Mouse (Mus musculus): ENCODE results near the gene Scube3. TPM values are rescaled to one million over a fixed set of nuclear protein-coding genes. Genes with fewer than 3 reads are reported as not detected.
A peak's percentile ranks its signal among the peaks of the same experiment; 100 is the strongest.

Gene Scube3
- polyA plus RNA-seq, 2 experiments: 10.5 to 31.6 TPM

DNA sequence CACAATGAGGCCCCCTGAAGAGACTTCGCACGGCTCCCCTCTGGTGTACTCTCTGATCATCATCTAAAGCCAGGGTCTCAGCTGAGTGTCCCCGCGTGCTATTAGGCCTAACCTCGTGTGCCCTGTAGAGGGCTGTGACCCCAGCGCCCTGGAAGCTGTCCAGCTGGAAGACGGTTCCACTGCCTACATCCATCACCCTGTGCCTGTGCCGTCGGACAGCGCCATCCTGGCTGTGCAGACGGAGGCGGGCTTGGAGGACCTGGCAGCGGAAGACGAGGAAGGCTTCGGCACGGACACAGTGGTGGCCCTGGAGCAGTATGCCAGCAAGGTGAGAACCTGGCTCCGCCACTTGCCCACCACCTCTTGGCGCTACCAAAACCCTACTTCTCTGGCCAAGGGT, 55.7 kb downstream of the Scube3 start:
- ATAC-seq (ENCODE audit: low FRiP score, low read depth) (no peak), DNase-seq (ENCODE audit: low spot score) (no peak)
- Histone ChIP-seq H3K4me3 (replicated peaks; ENCODE audit: low read length) (no peak overlapping the region), H3K27ac (replicated peaks; ENCODE audit: low read depth, low read length) (no peak overlapping the region), H3K4me2 (replicated peaks; ENCODE audit: low read depth, low read length, severe bottlenecking) (no peak overlapping the region), H3K9ac (ENCODE audit: low read depth, low read length, severe bottlenecking) (0 out of 2 replicates have a peak overlapping the region, but pooled peaks have one; percentile 14), H3K36me3 (ENCODE audit: control insufficient read depth, insufficient read depth, low read length) (peaks cover 79% of the 10 kb centered on the region), H3K9me3 (ENCODE audit: control insufficient read depth, low read length) (no peaks in the 10 kb centered on the region), H3K27me3 (ENCODE audit: control insufficient read depth, insufficient read depth, low read length) (no peaks in the 10 kb centered on the region), H3K4me1 (ENCODE audit: control insufficient read depth, insufficient read depth, low read length) (no peaks in the 10 kb centered on the region)
- TF ChIP-seq POLR2A (IDR thresholded peaks at IDR 0.05; ENCODE audit: borderline replicate concordance, extremely low read depth, insufficient read depth, insufficient read length): no peak
- 75% methylated on average over 18 of the region's 18 CpGs for WGBS

DNA sequence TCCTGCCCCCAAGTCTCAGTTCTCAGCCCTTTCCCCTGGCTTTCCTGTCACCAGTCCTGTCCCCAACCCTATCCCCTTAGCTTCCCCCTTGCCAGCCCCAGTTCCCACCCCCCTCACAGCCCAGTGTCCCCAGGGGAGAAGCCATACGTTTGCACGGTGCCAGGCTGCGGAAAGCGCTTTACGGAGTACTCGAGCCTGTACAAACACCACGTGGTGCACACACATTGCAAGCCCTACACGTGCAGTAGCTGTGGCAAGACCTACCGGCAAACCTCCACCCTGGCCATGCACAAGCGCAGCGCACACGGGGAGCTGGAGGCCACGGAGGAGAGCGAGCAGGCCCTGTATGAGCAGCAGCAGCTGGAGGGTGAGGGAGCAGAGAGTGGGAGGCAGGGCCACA, 60.0 kb downstream of the Scube3 start:
- DNase-seq (ENCODE audit: low spot score): no peak
- H3K4me2 ChIP-seq (replicated peaks; ENCODE audit: low read depth, low read length, severe bottlenecking): no peak overlapping the region
- H3K9ac ChIP-seq (ENCODE audit: low read depth, low read length, severe bottlenecking): no peak overlapping the region
- H3K9me3 ChIP-seq (ENCODE audit: control insufficient read depth, low read length): no peaks in the 10 kb centered on the region
- ATAC-seq (ENCODE audit: low FRiP score, low read depth): no peak
- no peak for TF ChIP-seq POLR2A (IDR thresholded peaks at IDR 0.05; ENCODE audit: borderline replicate concordance, extremely low read depth, insufficient read depth, insufficient read length)
- peaks cover 68% of the 10 kb centered on the region for H3K36me3 ChIP-seq (ENCODE audit: control insufficient read depth, insufficient read depth, low read length)
- no peak overlapping the region for H3K27ac ChIP-seq (replicated peaks; ENCODE audit: low read depth, low read length)
- 70% methylated on average over 14 of the region's 14 CpGs for WGBS
- H3K4me3 ChIP-seq (replicated peaks; ENCODE audit: low read length): no peak overlapping the region
- no peaks in the 10 kb centered on the region for H3K27me3 ChIP-seq (ENCODE audit: control insufficient read depth, insufficient read depth, low read length)
- peaks cover 2% of the 10 kb centered on the region; the same call in 1 of the 2 replicates for H3K4me1 ChIP-seq (ENCODE audit: control insufficient read depth, insufficient read depth, low read length)

DNA sequence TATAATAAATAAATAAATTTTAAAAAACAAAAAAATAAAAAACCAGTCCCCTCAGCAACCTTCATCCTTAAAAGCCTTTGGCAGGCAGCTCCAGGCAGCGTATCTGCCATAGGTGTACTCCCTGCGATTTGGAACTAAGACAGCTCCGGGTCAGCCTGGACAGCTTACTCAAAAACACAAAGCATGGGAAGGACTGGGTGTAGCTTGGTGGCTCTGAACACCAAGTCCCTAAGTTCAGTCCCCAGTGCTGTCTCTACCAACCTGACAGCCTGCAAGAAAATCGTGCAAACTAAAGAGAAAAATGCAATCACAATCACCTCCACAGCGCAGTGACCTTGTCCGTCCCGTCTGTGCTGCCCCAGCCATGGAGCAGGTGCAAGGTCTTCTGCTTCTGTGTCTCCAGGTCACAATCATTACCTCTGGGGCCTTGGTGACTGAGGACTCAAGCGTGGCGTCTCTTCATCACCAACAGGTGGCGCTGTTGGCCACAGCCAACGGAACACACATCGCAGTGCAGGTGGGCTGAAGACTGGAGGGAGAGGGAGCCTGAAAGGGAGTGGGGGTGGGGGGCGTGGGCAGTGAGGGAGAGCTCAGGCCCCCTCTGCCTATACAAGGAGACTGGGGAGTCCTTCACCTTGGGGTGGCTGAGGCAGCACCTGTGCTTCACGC, 62.2 kb downstream of the Scube3 start:
- Histone ChIP-seq H3K4me3 (replicated peaks; ENCODE audit: low read length) (no peak overlapping the region), H3K9ac (ENCODE audit: low read depth, low read length, severe bottlenecking) (no peak overlapping the region), H3K36me3 (ENCODE audit: control insufficient read depth, insufficient read depth, low read length) (peaks cover 53% of the 10 kb centered on the region), H3K4me2 (replicated peaks; ENCODE audit: low read depth, low read length, severe bottlenecking) (no peak overlapping the region), H3K27ac (replicated peaks; ENCODE audit: low read depth, low read length) (no peak overlapping the region), H3K9me3 (ENCODE audit: control insufficient read depth, low read length) (no peaks in the 10 kb centered on the region), H3K27me3 (ENCODE audit: control insufficient read depth, insufficient read depth, low read length) (no peaks in the 10 kb centered on the region), H3K4me1 (ENCODE audit: control insufficient read depth, insufficient read depth, low read length) (peaks cover 20% of the 10 kb centered on the region)
- 37% methylated on average over 14 of the region's 14 CpGs for WGBS
- ATAC-seq (ENCODE audit: low FRiP score, low read depth) (no peak), DNase-seq (ENCODE audit: low spot score) (no peak)
- no peak for TF ChIP-seq POLR2A (IDR thresholded peaks at IDR 0.05; ENCODE audit: borderline replicate concordance, extremely low read depth, insufficient read depth, insufficient read length)

DNA sequence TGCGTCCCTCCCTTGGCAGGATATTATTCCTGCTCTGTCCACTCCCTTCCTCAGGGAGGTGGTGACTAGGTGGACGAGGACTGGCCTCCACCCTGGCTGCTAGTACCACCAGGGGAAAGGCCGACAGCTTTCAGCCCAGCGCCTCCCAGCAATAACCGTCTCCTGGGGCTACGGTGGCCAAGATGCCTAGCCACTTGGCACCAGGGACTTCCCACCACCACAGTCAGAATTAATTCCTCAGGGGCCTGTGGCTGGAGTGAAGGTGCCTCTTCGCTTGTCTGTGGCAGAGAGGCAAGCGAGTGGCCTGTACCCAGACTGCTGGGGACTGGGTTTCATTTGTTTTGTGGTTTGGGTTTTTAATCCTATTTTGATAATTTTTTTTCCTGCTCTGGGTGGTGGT, 63.5 kb downstream of the Scube3 start:
- peaks cover 21% of the 10 kb centered on the region for H3K4me1 ChIP-seq (ENCODE audit: control insufficient read depth, insufficient read depth, low read length)
- H3K36me3 ChIP-seq (ENCODE audit: control insufficient read depth, insufficient read depth, low read length): peaks cover 45% of the 10 kb centered on the region
- H3K4me3 ChIP-seq (replicated peaks; ENCODE audit: low read length): no peak overlapping the region
- TF ChIP-seq POLR2A (IDR thresholded peaks at IDR 0.05; ENCODE audit: borderline replicate concordance, extremely low read depth, insufficient read depth, insufficient read length): no peak
- H3K9me3 ChIP-seq (ENCODE audit: control insufficient read depth, low read length): no peaks in the 10 kb centered on the region
- H3K9ac ChIP-seq (ENCODE audit: low read depth, low read length, severe bottlenecking): no peak overlapping the region
- H3K27ac ChIP-seq (replicated peaks; ENCODE audit: low read depth, low read length): no peak overlapping the region
- no peak for ATAC-seq (ENCODE audit: low FRiP score, low read depth)
- DNase-seq (ENCODE audit: low spot score): no peak
- 85% methylated on average over 8 of the region's 8 CpGs for WGBS
- H3K4me2 ChIP-seq (replicated peaks; ENCODE audit: low read depth, low read length, severe bottlenecking): no peak overlapping the region
- no peaks in the 10 kb centered on the region for H3K27me3 ChIP-seq (ENCODE audit: control insufficient read depth, insufficient read depth, low read length)

DNA sequence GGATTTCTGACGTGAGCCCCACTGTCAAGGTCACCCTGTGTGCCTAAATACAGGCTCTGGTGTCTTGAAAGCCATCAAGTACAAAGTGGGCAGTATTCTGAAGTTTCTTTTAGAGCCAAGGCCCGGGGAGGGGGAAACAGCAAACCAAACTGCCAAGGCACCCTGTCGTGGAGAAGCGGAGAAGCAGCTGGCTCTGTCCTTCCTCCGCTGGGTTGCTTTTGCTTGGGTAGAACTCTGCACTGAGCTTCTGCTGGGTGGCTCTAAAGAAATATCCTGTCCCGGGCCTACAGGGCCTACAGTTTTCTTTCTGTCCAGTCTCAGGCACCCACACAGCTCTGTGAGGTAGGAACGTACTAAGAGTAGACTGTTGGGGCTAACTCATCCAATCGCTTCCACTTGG, 65.2 kb downstream of the Scube3 start:
- Histone ChIP-seq H3K36me3 (ENCODE audit: control insufficient read depth, insufficient read depth, low read length) (peaks cover 30% of the 10 kb centered on the region), H3K27me3 (ENCODE audit: control insufficient read depth, insufficient read depth, low read length) (no peaks in the 10 kb centered on the region), H3K4me2 (replicated peaks; ENCODE audit: low read depth, low read length, severe bottlenecking) (peak overlapping the region; percentile 78; the same call in 1 of the 2 replicates), H3K4me1 (ENCODE audit: control insufficient read depth, insufficient read depth, low read length) (peaks cover 21% of the 10 kb centered on the region), H3K9ac (ENCODE audit: low read depth, low read length, severe bottlenecking) (peak overlapping the region; percentile 63), H3K27ac (replicated peaks; ENCODE audit: low read depth, low read length) (peak overlapping the region; percentile 80), H3K4me3 (replicated peaks; ENCODE audit: low read length) (no peak overlapping the region), H3K9me3 (ENCODE audit: control insufficient read depth, low read length) (no peaks in the 10 kb centered on the region)
- no peak for TF ChIP-seq POLR2A (IDR thresholded peaks at IDR 0.05; ENCODE audit: borderline replicate concordance, extremely low read depth, insufficient read depth, insufficient read length)
- ATAC-seq (ENCODE audit: low FRiP score, low read depth) (peak; percentile 7; the same call in 1 of the 2 replicates), DNase-seq (ENCODE audit: low spot score) (no peak)
- WGBS: 61% methylated on average over 8 of the region's 8 CpGs
